Mouse (Mus musculus) myocyte (in vitro differentiated cells): ENCODE measurements at regions not wholly inside any gene's neighbourhood (a gene's known extent, or its start where the extent isn't known, plus 50 kb on each side); places are given as distances from the start of the nearest gene placed in this dataset.

Experiments
- MAX ChIP-seq: IDR thresholded peaks from one replicate; pipeline ENCODE4 v1.6.1; 2011; ENCODE audit warnings: low read depth, mild to moderate bottlenecking, control low read depth
- MYOG ChIP-seq, 3 experiments: IDR thresholded peaks; one replicate each; pipeline ENCODE4 v1.6.1; 2011; ENCODE audit warnings: control low read depth in 2 of 3, low read depth in 2 of 3, mild to moderate bottlenecking in 2 of 3; ENCODE audit not compliant: insufficient read length in 2 of 3, control insufficient read depth in 1 of 3, insufficient read depth in 1 of 3
- POLR2A ChIP-seq: IDR thresholded peaks from one replicate; pipeline ENCODE4 v1.6.1; 2011; ENCODE audit warnings: low read depth, mild to moderate bottlenecking, control low read depth, moderate library complexity; ENCODE audit not compliant: insufficient read length
- POLR2AphosphoS2 ChIP-seq: IDR thresholded peaks from one replicate; pipeline ENCODE4 v1.6.1; 2011; ENCODE audit warnings: low read depth, control low read depth; ENCODE audit not compliant: insufficient read length
- TCF12 ChIP-seq: IDR thresholded peaks from one replicate; pipeline ENCODE4 v1.6.1; 2011; ENCODE audit warnings: mild to moderate bottlenecking, control low read depth; ENCODE audit not compliant: poor library complexity, insufficient read depth, severe bottlenecking

GRCm38 (mm10) chr8:77828079-77828478 is 103.8 kb upstream of the Ednra start:
- TF ChIP-seq POLR2A (no peak), MAX (no peak), TCF12 (no peak), POLR2AphosphoS2 (no peak), MYOG (IDR thresholded peaks at IDR 0.05; ENCODE audit: control insufficient read depth in 1 of 3, insufficient read depth in 1 of 3, insufficient read length in 2 of 3, low read depth in 2 of 3) (no peak)
